Mouse (Mus musculus): ENCODE data around the gene Drd4. TPM values are rescaled to one million over a fixed set of nuclear protein-coding genes. Genes with fewer than 3 reads are reported as not detected.

Gene Drd4
- not detected for polyA plus RNA-seq (2015; fragmentation: Illumina TruSeq; extraction: RNeasy Lipid Tissue Mini Kit (QIAGEN cat#74804); ENCODE audit: insufficient read depth, low read depth, low replicate concordance)

DNA sequence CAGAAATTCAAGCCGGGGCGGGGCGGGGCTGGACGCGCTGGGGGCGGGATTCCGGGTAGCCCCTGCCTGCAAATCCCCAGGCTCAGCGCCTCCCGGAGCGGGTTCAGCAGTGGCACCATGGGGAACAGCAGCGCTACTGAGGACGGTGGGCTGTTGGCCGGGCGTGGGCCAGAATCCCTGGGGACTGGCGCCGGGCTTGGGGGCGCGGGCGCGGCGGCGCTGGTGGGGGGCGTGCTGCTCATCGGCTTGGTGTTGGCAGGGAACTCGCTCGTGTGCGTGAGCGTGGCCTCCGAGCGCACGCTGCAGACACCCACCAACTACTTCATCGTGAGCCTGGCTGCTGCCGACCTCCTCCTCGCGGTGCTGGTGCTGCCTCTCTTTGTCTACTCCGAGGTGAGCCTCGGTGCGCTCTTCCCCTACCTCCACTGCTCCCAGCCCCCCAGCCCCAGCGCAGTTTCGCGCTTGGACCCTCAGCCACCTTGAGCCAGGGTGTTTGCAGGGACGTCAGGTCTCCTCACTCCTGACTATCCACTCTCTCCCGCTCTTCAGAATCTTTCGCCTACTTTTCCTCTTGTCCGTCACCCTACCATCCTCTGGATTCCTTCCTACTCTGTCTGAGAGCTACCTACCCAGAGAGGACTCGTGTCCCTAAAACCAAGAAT lies at the start of gene Drd4:
TSS of gene Drd4 (plus strand) at position 86 of the 662 bp plus-strand sequence.

DNA sequence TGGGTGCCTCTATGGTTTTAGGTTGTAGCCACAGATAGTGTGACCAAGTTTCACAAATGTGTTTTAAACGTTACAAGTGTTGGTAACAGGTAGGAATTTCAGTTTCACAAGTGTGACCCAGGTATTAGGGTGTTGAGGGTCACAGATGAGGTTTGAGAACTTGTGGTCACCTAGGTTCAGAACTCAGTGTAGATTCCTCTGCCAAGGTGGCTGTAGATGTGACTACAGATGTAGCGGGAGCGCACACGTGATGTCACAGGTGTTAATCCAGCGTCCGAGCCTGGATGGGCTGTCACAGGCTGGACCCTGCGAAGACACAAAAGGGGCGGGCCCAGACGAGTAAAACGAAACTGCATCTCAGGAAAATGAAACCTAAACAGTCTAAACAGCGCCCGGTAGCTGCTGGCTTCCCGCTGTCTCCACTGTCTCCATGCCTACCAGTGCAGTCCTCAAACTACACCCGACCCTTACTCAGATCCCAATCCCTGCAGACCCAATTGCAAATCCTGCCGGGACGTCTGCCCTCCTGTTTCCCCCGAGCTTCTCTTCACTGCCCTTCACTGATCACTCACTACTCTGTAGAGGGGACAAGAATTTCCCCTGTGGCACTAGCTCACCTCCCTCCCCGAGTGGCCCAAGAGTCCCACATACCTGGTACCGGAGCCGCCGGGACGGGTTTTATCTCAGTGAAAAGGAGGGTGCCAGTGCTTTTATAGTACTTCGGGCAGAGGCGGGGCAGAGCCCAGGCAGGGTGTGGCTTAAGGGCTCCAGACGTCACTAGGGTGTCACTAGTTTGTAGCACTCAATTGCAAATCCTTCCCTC lies 25.9 kb upstream of the Drd4 start, which contains the start of gene Irf7:
TSS of gene Irf7 (minus strand) at position 743 of the 823 bp plus-strand sequence.

DNA sequence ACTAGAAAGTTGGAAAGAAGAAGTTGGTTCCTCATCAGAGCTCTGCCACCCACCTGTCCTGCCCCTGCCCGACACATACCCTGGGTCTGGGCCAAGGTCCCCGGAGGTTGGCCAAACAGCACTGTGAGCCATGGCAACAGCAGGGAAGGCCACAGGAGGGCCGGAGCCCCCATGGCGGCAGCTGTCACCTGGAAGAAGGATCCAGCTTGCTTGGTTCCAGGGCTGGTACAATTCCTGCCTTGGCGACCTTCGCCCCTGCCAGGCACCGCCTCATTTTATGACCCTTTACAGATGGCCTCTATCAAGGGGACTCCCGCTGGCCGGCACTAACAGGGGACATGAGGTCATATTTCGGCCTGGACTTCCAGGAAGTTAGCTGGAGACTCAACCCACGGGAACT lies 15.3 kb upstream of the Drd4 start, which contains the start of gene Cdhr5:
TSS of gene Cdhr5 (minus strand) at position 241 of the 400 bp plus-strand sequence.

DNA sequence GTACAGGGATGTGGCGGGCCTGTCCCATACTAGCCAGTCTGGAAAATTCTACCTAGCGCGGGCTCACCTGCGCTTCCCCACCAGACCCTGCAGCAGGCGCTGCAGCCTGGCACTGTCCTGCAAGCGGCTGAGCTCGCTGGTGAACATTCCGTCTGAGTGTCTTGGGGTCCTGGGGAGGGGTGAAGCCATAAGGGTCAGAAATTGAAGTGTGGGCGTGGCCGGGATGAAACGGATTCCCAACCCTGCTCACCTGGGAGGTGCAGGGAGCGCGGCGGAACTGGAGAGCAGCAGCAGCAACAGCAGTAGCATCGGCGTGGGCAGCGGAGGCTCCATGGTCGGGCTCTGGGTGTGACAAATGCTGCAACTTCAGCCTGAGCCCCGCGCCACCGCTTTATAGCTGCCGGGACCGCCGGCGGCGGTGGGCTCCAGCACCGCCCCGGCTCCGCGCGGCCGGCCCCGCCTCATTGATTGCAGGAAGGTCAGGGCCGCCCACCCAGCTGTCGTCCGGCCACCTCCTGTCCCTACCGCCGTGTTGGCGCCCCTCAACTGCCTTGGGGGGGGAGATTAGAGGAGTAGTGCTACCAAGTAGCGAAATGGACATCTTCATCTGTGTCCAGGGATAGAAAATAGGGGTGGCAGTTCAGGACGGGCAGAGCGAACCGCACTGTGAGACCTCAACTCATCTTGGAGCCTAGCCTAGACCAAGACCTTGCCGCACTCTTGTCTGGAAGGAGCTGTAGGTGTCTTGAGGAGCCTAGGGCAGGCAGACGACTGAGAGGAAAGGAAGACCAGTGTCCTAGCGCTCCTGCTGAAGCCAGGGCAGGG lies 12.8 kb upstream of the Drd4 start, which contains the start of gene Sct:
TSS of gene Sct (minus strand) at position 368 of the 825 bp plus-strand sequence.

DNA sequence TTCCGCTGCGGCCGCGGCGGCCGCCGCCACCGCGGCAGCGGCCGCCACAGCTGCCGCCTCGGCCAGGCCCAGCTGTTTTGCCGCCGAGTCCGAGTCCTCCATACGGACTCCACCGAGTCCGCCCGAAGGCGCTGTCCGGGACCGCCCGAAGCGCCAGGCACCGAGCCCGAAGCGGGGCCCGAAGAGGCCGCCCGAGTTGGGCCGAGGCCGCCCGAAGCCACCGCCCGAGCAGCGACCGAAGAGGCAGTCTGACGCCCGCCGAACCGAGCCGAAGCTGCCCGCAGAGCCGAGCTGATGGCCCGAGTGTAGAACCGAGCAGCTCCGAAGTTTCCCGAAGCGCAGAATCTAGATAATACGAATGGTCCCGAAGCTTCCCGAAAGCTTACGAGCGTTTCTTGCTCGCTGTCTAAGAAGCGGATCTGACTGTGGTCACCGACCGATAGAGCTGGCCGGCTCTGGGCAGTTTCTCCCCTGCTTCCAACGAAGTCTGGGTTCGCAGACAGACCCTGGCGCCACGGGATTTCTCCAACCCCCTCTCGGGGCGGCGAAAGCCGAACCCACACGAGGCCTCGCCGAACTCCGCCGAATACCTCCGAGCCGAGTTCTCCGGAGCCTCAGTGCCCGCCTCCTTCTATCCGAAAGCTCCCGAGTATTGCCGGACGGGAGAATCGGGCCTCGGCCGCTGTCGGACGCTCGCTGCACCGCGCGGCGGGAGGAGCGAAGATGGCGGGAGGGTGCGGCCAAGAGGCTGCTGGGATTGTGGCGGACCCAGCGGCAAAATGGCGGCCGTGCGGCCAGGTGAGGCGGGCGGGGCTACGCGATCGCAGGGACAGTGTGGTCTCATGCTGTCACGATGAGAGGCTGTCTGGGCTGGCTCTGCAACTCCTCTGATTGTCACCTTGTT lies 35.9 kb downstream of the Drd4 start, which contains the start of the genes Deaf1 and Tmem80:
TSS of gene Deaf1 (minus strand) at position 222 of the 904 bp plus-strand sequence.
TSS of gene Tmem80 (plus strand) at position 271 of the 904 bp plus-strand sequence.

DNA sequence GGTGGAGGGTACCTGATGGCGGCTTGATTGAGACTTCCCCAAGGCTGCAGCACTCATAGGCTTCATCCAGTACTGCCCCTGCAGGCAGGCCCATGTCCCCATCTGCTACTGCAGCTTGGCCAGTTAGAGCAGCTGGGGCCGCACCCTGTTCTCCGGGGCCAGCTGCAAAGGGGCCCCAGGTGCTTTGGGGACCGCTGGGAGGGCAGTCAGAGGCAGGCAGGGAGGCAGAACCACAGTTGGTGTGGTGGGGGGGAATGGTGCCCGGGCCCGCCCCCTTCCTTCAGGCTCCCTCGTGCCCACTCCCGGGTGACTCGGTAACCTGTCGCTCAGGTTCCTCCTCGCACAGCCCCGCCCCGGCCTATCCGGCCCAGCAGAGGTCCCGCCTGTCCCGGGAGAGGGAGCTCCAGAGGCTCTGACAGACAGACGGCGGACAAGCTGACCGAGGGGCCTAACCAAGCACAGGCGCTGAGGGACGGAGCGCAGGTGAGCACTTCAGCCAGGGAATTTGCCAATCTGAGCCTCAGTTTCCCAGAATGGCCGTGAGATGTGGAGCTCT lies 46.8 kb downstream of the Drd4 start, which contains the start of gene Eps8l2:
TSS of gene Eps8l2 (plus strand) at position 305 of the 556 bp plus-strand sequence.

Other genes with a start within 250 kb of the Drd4 start
- gene B4galnt4, start 230.9 kb upstream of the Drd4 start, polyA plus RNA-seq (2015; fragmentation: Illumina TruSeq; extraction: RNeasy Lipid Tissue Mini Kit (QIAGEN cat#74804); ENCODE audit: insufficient read depth, low read depth, low replicate concordance), result 0.26 TPM
- gene Pkp3, start 213.8 kb upstream of the Drd4 start, polyA plus RNA-seq (2015; fragmentation: Illumina TruSeq; extraction: RNeasy Lipid Tissue Mini Kit (QIAGEN cat#74804); ENCODE audit: insufficient read depth, low read depth, low replicate concordance), result 12.4 TPM
- gene Sigirr, start 191.4 kb upstream of the Drd4 start, polyA plus RNA-seq (2015; fragmentation: Illumina TruSeq; extraction: RNeasy Lipid Tissue Mini Kit (QIAGEN cat#74804); ENCODE audit: insufficient read depth, low read depth, low replicate concordance), result 8.7 TPM
- gene Ano9, start 174.2 kb upstream of the Drd4 start, polyA plus RNA-seq (2015; fragmentation: Illumina TruSeq; extraction: RNeasy Lipid Tissue Mini Kit (QIAGEN cat#74804); ENCODE audit: insufficient read depth, low read depth, low replicate concordance), result 0.35 TPM
- gene Ptdss2, start 169.6 kb upstream of the Drd4 start, polyA plus RNA-seq (2015; fragmentation: Illumina TruSeq; extraction: RNeasy Lipid Tissue Mini Kit (QIAGEN cat#74804); ENCODE audit: insufficient read depth, low read depth, low replicate concordance), result 4.1 TPM
- gene Rnh1, start 119.1 kb upstream of the Drd4 start, polyA plus RNA-seq (2015; fragmentation: Illumina TruSeq; extraction: RNeasy Lipid Tissue Mini Kit (QIAGEN cat#74804); ENCODE audit: insufficient read depth, low read depth, low replicate concordance), result 56.7 TPM
- gene Hras, start 98.0 kb upstream of the Drd4 start, polyA plus RNA-seq (2015; fragmentation: Illumina TruSeq; extraction: RNeasy Lipid Tissue Mini Kit (QIAGEN cat#74804); ENCODE audit: insufficient read depth, low read depth, low replicate concordance), result 22.7 TPM
- gene Lrrc56, start 97.8 kb upstream of the Drd4 start, polyA plus RNA-seq (2015; fragmentation: Illumina TruSeq; extraction: RNeasy Lipid Tissue Mini Kit (QIAGEN cat#74804); ENCODE audit: insufficient read depth, low read depth, low replicate concordance), result 1.4 TPM
- 5.9 TPM for gene Lmntd2, start 77.9 kb upstream of the Drd4 start, polyA plus RNA-seq (2015; fragmentation: Illumina TruSeq; extraction: RNeasy Lipid Tissue Mini Kit (QIAGEN cat#74804); ENCODE audit: insufficient read depth, low read depth, low replicate concordance)
- gene Rassf7, start 76.1 kb upstream of the Drd4 start, polyA plus RNA-seq (2015; fragmentation: Illumina TruSeq; extraction: RNeasy Lipid Tissue Mini Kit (QIAGEN cat#74804); ENCODE audit: insufficient read depth, low read depth, low replicate concordance), result 12.7 TPM
- gene Phrf1, start 63.2 kb upstream of the Drd4 start, polyA plus RNA-seq (2015; fragmentation: Illumina TruSeq; extraction: RNeasy Lipid Tissue Mini Kit (QIAGEN cat#74804); ENCODE audit: insufficient read depth, low read depth, low replicate concordance), result 31.0 TPM
- gene Irf7, start 25.5 kb upstream of the Drd4 start, polyA plus RNA-seq (2015; fragmentation: Illumina TruSeq; extraction: RNeasy Lipid Tissue Mini Kit (QIAGEN cat#74804); ENCODE audit: insufficient read depth, low read depth, low replicate concordance), result 8.0 TPM
- not detected for gene Cdhr5, start 15.2 kb upstream of the Drd4 start, polyA plus RNA-seq (2015; fragmentation: Illumina TruSeq; extraction: RNeasy Lipid Tissue Mini Kit (QIAGEN cat#74804); ENCODE audit: insufficient read depth, low read depth, low replicate concordance)
- gene Sct, start 12.9 kb upstream of the Drd4 start, polyA plus RNA-seq (2015; fragmentation: Illumina TruSeq; extraction: RNeasy Lipid Tissue Mini Kit (QIAGEN cat#74804); ENCODE audit: insufficient read depth, low read depth, low replicate concordance), result not detected
- 23.3 TPM for gene Deaf1, start 35.7 kb downstream of the Drd4 start, polyA plus RNA-seq (2015; fragmentation: Illumina TruSeq; extraction: RNeasy Lipid Tissue Mini Kit (QIAGEN cat#74804); ENCODE audit: insufficient read depth, low read depth, low replicate concordance)
- gene Tmem80, start 35.7 kb downstream of the Drd4 start, polyA plus RNA-seq (2015; fragmentation: Illumina TruSeq; extraction: RNeasy Lipid Tissue Mini Kit (QIAGEN cat#74804); ENCODE audit: insufficient read depth, low read depth, low replicate concordance), result 11.4 TPM
- 35.8 TPM for gene Eps8l2, start 46.9 kb downstream of the Drd4 start, polyA plus RNA-seq (2015; fragmentation: Illumina TruSeq; extraction: RNeasy Lipid Tissue Mini Kit (QIAGEN cat#74804); ENCODE audit: insufficient read depth, low read depth, low replicate concordance)
- gene Taldo1, start 100.2 kb downstream of the Drd4 start, polyA plus RNA-seq (2015; fragmentation: Illumina TruSeq; extraction: RNeasy Lipid Tissue Mini Kit (QIAGEN cat#74804); ENCODE audit: insufficient read depth, low read depth, low replicate concordance), result 61.6 TPM
- gene Gatd1, start 122.1 kb downstream of the Drd4 start, polyA plus RNA-seq (2015; fragmentation: Illumina TruSeq; extraction: RNeasy Lipid Tissue Mini Kit (QIAGEN cat#74804); ENCODE audit: insufficient read depth, low read depth, low replicate concordance), result 17.6 TPM
- gene Cend1, start 137.5 kb downstream of the Drd4 start, polyA plus RNA-seq (2015; fragmentation: Illumina TruSeq; extraction: RNeasy Lipid Tissue Mini Kit (QIAGEN cat#74804); ENCODE audit: insufficient read depth, low read depth, low replicate concordance), result 0.98 TPM
- 14.0 TPM for gene Slc25a22, start 145.9 kb downstream of the Drd4 start, polyA plus RNA-seq (2015; fragmentation: Illumina TruSeq; extraction: RNeasy Lipid Tissue Mini Kit (QIAGEN cat#74804); ENCODE audit: insufficient read depth, low read depth, low replicate concordance)
- 0.30 TPM for gene Pidd1, start 152.0 kb downstream of the Drd4 start, polyA plus RNA-seq (2015; fragmentation: Illumina TruSeq; extraction: RNeasy Lipid Tissue Mini Kit (QIAGEN cat#74804); ENCODE audit: insufficient read depth, low read depth, low replicate concordance)
- gene Rplp2, start 155.4 kb downstream of the Drd4 start, polyA plus RNA-seq (2015; fragmentation: Illumina TruSeq; extraction: RNeasy Lipid Tissue Mini Kit (QIAGEN cat#74804); ENCODE audit: insufficient read depth, low read depth, low replicate concordance), result 634 TPM
- gene Pnpla2, start 163.2 kb downstream of the Drd4 start, polyA plus RNA-seq (2015; fragmentation: Illumina TruSeq; extraction: RNeasy Lipid Tissue Mini Kit (QIAGEN cat#74804); ENCODE audit: insufficient read depth, low read depth, low replicate concordance), result 21.8 TPM
- 31.6 TPM for gene Cracr2b, start 169.1 kb downstream of the Drd4 start, polyA plus RNA-seq (2015; fragmentation: Illumina TruSeq; extraction: RNeasy Lipid Tissue Mini Kit (QIAGEN cat#74804); ENCODE audit: insufficient read depth, low read depth, low replicate concordance)
- gene Cd151, start 175.4 kb downstream of the Drd4 start, polyA plus RNA-seq (2015; fragmentation: Illumina TruSeq; extraction: RNeasy Lipid Tissue Mini Kit (QIAGEN cat#74804); ENCODE audit: insufficient read depth, low read depth, low replicate concordance), result 50.4 TPM
- gene Polr2l, start 183.1 kb downstream of the Drd4 start, polyA plus RNA-seq (2015; fragmentation: Illumina TruSeq; extraction: RNeasy Lipid Tissue Mini Kit (QIAGEN cat#74804); ENCODE audit: insufficient read depth, low read depth, low replicate concordance), result 16.0 TPM
- gene Tspan4, start 183.2 kb downstream of the Drd4 start, polyA plus RNA-seq (2015; fragmentation: Illumina TruSeq; extraction: RNeasy Lipid Tissue Mini Kit (QIAGEN cat#74804); ENCODE audit: insufficient read depth, low read depth, low replicate concordance), result 14.3 TPM
- gene Chid1, start 247.9 kb downstream of the Drd4 start, polyA plus RNA-seq (2015; fragmentation: Illumina TruSeq; extraction: RNeasy Lipid Tissue Mini Kit (QIAGEN cat#74804); ENCODE audit: insufficient read depth, low read depth, low replicate concordance), result 7.9 TPM

Measured in pancreas, adult 10 weeks (tissue).